Mouse (Mus musculus): ENCODE measurements around the gene Rbl1. TPM values are rescaled to one million over a fixed set of nuclear protein-coding genes. Genes with fewer than 3 reads are reported as not detected.

Gene Rbl1
- polyA plus RNA-seq, 1 experiment = 24.0 TPM

DNA sequence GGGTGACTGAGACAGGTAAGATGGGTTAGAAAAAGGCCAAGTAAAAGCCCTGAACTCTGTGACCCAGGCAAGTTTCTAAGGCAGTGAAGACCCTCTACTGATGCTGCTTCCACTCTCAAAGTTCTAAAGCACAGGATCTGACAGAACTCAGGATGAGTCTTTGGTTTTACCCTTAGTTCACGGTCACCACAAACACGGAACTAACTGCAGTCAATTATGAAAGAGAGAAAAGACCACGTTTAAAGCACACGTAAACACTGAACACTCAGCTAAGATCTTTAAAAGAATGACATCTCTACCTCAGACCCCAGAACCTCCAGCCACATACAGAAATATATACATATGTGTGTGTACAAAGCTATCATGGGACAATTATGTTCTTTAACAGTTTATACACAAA lies 75.2 kb downstream of the Rbl1 start:
- H3K4me3 ChIP-seq (ENCODE audit: insufficient read depth, low read length) = no peak overlapping the region
- H3K4me1 ChIP-seq (ENCODE audit: control insufficient read depth, insufficient read depth, low read length) = no peaks in the 10 kb centered on the region; the same call in none of the 2 replicates
- H3K27ac ChIP-seq (ENCODE audit: insufficient read depth, low read length) = no peak overlapping the region
- TF ChIP-seq CTCF (IDR thresholded peaks at IDR 0.05; ENCODE audit: borderline replicate concordance, insufficient read depth, low read length) = no peak
- TF ChIP-seq POLR2A (IDR thresholded peaks at IDR 0.05; ENCODE audit: low read depth, low read length) = no peak

DNA sequence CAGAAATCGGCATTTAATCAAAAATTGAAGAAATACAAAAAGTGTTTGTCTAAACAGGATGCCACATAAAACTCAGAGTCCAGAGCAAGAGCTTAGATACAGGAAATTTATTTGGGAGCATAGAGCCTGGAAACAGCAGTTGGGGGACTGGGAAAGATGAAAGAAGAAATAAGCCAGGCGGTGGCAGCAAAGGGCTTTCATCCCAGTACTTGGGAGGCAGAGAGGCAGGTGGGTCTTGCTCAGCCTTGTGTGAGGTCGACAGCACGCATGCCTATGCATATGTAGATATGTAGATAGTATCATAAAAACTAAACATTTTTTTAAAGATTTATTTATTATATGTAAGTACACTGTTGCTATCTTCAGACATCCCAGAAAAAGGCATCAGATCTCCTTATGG lies 76.3 kb downstream of the Rbl1 start:
- peak; percentile 15; the same call in 1 of the 2 replicates for TF ChIP-seq CTCF (IDR thresholded peaks at IDR 0.05; ENCODE audit: borderline replicate concordance, insufficient read depth, low read length)
- TF ChIP-seq POLR2A (IDR thresholded peaks at IDR 0.05; ENCODE audit: low read depth, low read length) = no peak
- no peak overlapping the region for H3K4me3 ChIP-seq (ENCODE audit: insufficient read depth, low read length)
- H3K4me1 ChIP-seq (ENCODE audit: control insufficient read depth, insufficient read depth, low read length) = no peaks in the 10 kb centered on the region; the same call in none of the 2 replicates
- H3K27ac ChIP-seq (ENCODE audit: insufficient read depth, low read length) = no peak overlapping the region

DNA sequence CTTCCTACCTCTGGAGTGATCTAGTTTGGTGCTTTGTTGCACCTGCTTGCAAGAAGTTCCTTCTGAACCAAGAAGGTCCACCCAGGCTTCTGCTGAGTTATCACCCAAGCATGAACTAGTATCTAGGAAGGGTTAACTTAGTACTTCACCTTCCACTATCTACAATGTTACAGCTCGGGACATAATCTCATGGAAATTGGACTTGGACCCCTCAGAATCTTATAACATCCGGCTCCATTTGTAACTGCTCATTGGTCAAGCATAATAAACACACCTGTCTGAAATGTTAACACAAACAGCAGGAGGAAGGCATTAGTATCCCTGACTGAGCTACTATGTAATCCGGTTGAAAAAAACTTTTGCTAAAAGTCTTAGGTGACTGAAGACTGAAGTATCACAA lies 77.0 kb downstream of the Rbl1 start:
- Histone ChIP-seq H3K27ac (ENCODE audit: insufficient read depth, low read length) (no peak overlapping the region), H3K4me3 (ENCODE audit: insufficient read depth, low read length) (no peak overlapping the region), H3K4me1 (ENCODE audit: control insufficient read depth, insufficient read depth, low read length) (no peaks in the 10 kb centered on the region)
- no peak for TF ChIP-seq CTCF (IDR thresholded peaks at IDR 0.05; ENCODE audit: borderline replicate concordance, insufficient read depth, low read length)
- TF ChIP-seq POLR2A (IDR thresholded peaks at IDR 0.05; ENCODE audit: low read depth, low read length) = no peak

DNA sequence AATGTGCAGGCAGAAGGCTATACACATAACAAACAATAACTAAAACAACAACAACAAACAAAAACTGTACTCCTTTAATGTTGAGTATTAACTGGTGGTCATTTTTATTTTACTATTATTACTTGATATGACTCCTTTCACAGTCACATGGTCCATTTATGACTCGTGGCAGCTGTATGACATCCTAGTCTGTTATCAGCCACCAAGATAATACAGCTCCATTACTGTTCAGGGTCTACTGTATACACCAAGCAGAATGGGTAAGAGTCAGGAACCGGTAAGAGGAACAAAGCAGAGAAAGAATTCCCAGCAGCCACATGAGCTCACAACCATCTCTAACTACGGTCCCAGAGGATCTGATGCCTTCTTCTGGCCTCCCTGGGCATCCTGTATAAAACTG lies 79.1 kb downstream of the Rbl1 start:
- TF ChIP-seq CTCF (IDR thresholded peaks at IDR 0.05; ENCODE audit: borderline replicate concordance, insufficient read depth, low read length) (no peak), POLR2A (IDR thresholded peaks at IDR 0.05; ENCODE audit: low read depth, low read length) (no peak)
- Histone ChIP-seq H3K27ac (ENCODE audit: insufficient read depth, low read length) (no peak overlapping the region), H3K4me3 (ENCODE audit: insufficient read depth, low read length) (no peak overlapping the region), H3K4me1 (ENCODE audit: control insufficient read depth, insufficient read depth, low read length) (no peaks in the 10 kb centered on the region)

DNA sequence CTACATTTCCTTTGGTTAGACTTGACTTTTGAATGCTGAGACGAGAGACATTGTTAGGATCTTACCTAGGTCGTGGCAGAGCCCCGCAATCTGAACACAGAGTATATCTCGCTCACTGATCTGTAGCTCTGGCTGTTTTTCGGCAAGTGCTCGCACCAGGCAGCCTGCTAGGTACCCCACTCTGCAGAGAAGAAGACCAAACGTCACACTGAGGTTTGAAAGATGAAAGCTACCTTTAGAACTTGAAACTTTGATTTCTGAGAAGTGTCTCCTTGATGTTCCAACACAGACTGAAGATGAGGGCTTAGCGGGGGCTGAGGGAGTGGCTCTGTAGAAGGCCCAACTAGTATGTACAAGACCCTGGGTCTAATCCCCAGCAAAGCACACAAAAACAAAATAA lies 82.6 kb downstream of the Rbl1 start:
- no peak overlapping the region for H3K4me3 ChIP-seq (ENCODE audit: insufficient read depth, low read length)
- TF ChIP-seq POLR2A (IDR thresholded peaks at IDR 0.05; ENCODE audit: low read depth, low read length) (no peak), CTCF (IDR thresholded peaks at IDR 0.05; ENCODE audit: borderline replicate concordance, insufficient read depth, low read length) (no peak)
- no peaks in the 10 kb centered on the region for H3K4me1 ChIP-seq (ENCODE audit: control insufficient read depth, insufficient read depth, low read length)
- H3K27ac ChIP-seq (ENCODE audit: insufficient read depth, low read length) = no peak overlapping the region

DNA sequence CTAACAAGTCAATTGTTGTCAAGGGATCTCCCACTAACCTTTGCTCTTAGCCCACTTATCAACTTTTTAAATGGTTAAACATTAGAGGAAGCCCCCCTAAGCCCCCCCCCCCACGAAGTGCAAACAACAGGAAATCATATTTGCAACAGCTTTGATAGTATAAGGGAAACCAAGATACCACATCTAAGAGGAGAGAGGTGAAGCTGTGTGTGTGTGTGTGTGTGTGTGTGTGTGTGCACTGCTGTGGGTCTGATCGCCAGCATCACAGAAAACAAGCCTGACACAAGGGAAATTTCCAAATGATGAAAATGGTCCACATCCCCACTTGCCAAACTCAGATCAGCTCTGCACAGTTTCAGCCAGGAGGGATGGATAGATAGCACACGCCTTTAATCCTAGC lies 85.3 kb downstream of the Rbl1 start:
- Histone ChIP-seq H3K27ac (ENCODE audit: insufficient read depth, low read length) (no peak overlapping the region), H3K4me3 (ENCODE audit: insufficient read depth, low read length) (no peak overlapping the region), H3K4me1 (ENCODE audit: control insufficient read depth, insufficient read depth, low read length) (no peaks in the 10 kb centered on the region)
- TF ChIP-seq CTCF (IDR thresholded peaks at IDR 0.05; ENCODE audit: borderline replicate concordance, insufficient read depth, low read length) (no peak), POLR2A (IDR thresholded peaks at IDR 0.05; ENCODE audit: low read depth, low read length) (no peak)

DNA sequence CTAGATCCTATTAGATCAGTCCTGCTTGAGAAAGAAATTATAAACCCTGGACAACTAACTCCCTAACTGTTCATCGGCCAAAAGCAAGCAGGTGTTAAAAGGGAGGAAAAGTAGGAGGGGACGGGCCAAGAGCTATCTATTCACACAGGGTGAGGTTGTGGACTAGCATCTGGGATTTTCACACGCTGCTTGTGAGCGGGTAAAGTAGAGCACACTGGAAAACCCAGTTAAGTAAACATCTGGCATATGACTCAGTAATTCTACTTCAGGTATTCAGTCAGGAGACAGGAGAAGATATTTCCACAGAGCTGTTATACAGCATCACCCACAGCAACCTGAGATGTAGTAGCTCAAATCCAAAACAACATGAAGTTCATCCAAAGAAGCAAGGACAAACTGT lies 85.8 kb downstream of the Rbl1 start:
- TF ChIP-seq POLR2A (IDR thresholded peaks at IDR 0.05; ENCODE audit: low read depth, low read length) (no peak), CTCF (IDR thresholded peaks at IDR 0.05; ENCODE audit: borderline replicate concordance, insufficient read depth, low read length) (no peak)
- H3K4me3 ChIP-seq (ENCODE audit: insufficient read depth, low read length) = no peak overlapping the region
- H3K4me1 ChIP-seq (ENCODE audit: control insufficient read depth, insufficient read depth, low read length) = no peaks in the 10 kb centered on the region
- H3K27ac ChIP-seq (ENCODE audit: insufficient read depth, low read length) = no peak overlapping the region

DNA sequence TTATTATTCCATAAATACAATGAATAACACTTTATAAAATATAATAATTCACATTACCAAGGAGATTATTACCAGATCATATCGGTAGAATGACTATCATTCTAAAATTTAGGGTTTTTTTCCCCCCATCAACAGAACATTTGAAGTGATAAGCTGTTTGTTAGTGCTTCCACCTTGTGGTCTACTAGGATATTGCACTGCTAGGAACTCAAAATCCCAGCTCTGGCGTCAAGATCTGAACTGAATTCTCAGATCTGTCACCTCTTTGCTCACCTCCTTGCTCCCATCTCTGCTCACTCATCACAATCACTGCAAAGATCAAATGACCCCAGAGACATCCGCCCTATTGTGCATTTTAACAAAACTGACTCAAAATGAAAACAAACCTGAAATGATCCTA lies 87.4 kb downstream of the Rbl1 start:
- H3K27ac ChIP-seq (ENCODE audit: insufficient read depth, low read length) = no peak overlapping the region
- no peak for TF ChIP-seq POLR2A (IDR thresholded peaks at IDR 0.05; ENCODE audit: low read depth, low read length)
- TF ChIP-seq CTCF (IDR thresholded peaks at IDR 0.05; ENCODE audit: borderline replicate concordance, insufficient read depth, low read length) = no peak
- no peak overlapping the region for H3K4me3 ChIP-seq (ENCODE audit: insufficient read depth, low read length)
- no peaks in the 10 kb centered on the region for H3K4me1 ChIP-seq (ENCODE audit: control insufficient read depth, insufficient read depth, low read length)

DNA sequence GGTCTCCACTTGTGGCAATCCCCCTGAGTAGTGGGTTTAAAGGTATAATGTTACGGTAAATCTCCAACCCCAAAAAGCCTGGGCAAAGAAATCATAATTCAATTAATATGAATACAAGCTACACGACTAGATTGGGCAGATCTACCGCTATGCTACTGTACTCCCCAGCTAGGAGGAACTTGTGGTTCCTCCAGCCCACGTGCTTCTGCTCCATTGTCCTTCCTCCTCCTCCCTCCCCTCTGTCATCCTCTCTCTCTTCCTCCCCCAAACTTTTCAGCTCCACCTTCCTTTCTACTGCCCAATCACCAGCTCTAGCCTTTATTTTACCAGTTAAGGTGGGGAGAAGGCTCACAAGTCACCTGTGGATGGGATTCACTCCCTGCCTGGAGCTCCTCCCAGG lies 96.1 kb downstream of the Rbl1 start:
- H3K27ac ChIP-seq (ENCODE audit: insufficient read depth, low read length) = no peak overlapping the region
- no peaks in the 10 kb centered on the region for H3K4me1 ChIP-seq (ENCODE audit: control insufficient read depth, insufficient read depth, low read length)
- TF ChIP-seq POLR2A (IDR thresholded peaks at IDR 0.05; ENCODE audit: low read depth, low read length) = no peak
- no peak for TF ChIP-seq CTCF (IDR thresholded peaks at IDR 0.05; ENCODE audit: borderline replicate concordance, insufficient read depth, low read length)
- H3K4me3 ChIP-seq (ENCODE audit: insufficient read depth, low read length) = no peak overlapping the region

DNA sequence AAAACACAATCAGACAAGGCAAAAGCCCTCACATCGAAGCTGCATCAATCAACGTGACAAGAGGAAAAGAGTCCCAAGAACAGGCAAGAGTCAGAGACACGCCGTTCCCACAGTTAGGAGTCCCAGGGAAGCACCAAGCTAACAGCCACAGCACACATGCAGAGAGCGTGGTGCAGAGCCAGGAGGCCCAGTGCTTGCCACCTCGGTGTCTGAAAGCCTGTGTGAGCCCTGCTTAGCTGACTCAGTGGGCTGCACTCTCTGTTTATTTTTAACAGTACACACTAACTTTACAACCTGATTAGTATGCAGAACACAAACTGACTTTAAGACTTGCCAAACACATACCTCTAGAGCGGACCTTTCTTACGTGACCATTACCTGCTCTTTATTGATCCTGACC lies 99.9 kb downstream of the Rbl1 start:
- Histone ChIP-seq H3K4me1 (ENCODE audit: control insufficient read depth, insufficient read depth, low read length) (no peaks in the 10 kb centered on the region), H3K4me3 (ENCODE audit: insufficient read depth, low read length) (no peak overlapping the region), H3K27ac (ENCODE audit: insufficient read depth, low read length) (no peak overlapping the region)
- no peak for TF ChIP-seq CTCF (IDR thresholded peaks at IDR 0.05; ENCODE audit: borderline replicate concordance, insufficient read depth, low read length)
- TF ChIP-seq POLR2A (IDR thresholded peaks at IDR 0.05; ENCODE audit: low read depth, low read length) = no peak

DNA sequence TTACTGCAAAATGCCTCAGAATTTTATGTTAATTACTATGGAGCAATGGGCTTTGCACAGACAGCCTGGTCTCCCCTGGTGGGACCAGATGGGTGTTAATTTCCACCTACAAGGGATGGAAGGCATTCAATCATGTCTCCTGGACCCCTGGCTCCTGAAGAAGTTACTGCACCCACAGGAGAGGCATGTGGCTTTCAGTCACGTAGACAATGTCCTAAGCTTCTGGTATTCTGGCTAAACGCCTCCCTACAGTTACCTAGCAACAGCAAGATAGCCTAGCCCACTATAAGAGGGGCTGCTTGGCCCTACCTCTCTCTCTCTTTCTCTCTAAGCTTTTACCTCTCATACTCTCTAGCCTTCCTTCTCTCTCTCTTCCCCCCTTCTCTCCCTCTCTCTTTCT lies 102.1 kb downstream of the Rbl1 start:
- H3K4me1 ChIP-seq (ENCODE audit: control insufficient read depth, insufficient read depth, low read length) = no peaks in the 10 kb centered on the region
- no peak for TF ChIP-seq CTCF (IDR thresholded peaks at IDR 0.05; ENCODE audit: borderline replicate concordance, insufficient read depth, low read length)
- TF ChIP-seq POLR2A (IDR thresholded peaks at IDR 0.05; ENCODE audit: low read depth, low read length) = no peak
- H3K27ac ChIP-seq (ENCODE audit: insufficient read depth, low read length) = no peak overlapping the region
- H3K4me3 ChIP-seq (ENCODE audit: insufficient read depth, low read length) = no peak overlapping the region

Measured in embryonic fibroblast, embryonic 13.5 days (primary cell).